8 mouse cellular contexts compared by ENCODE assay signal in the genomic region with DNA sequence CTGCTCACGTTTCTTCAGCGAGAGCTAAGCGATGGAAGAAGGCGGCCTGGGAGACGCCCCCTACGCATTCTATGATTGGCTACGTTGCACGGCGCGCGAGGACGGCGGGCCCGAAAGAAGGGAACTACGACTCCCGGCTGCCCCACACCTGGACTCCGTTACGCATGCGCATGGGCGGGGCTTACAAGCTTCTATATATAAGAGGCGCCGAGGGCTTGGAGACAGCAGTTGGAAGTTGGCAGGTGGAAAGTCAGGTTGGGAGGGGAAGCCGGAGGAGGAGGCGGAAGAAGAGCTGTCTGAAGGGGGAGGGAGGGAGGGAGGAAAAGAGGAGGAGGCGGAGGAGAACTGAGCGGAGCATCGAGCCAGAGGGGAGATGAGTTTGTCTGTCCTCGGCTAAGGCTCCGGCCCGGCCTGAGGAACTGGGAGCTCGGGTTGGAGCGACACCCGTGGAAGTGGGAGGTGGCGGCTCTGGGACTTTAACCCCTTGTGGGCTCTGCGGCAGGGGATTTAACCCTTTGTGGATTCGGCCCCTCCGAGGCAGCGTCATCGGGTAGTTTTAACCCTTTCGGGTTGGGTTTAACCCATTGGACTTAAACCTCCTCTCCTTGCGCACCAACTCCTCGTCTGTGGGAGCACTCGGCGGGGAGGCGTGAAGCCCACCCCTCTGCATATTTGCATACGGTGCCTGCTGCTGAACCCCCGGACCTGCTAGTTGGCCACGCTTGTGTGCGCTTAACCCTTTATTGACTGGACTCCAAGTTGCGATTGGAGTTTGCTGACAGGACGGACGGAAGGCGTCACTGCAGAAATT. TPM values are rescaled to one million over a fixed set of nuclear protein-coding genes. Genes with fewer than 3 reads are reported as not detected.
DNase-seq lines count a peak whose midpoint lies in the region; ATAC-seq lines count a peak whose summit lies in the region.

A gene (plus strand): TSS at position 224 of the 811 bp plus-strand sequence.

- H3K4me1 ChIP-seq in hindbrain, embryonic 12.5 days: peaks cover 39% of the 10 kb centered on the region

- peak within 1 kb of the TSS; percentile 75 for H3K9ac ChIP-seq in hindbrain, embryonic 12.5 days

- H3K9me3 ChIP-seq in hindbrain, embryonic 12.5 days (replicated peaks): no peaks in the 10 kb centered on the region

- peak within 1 kb of the TSS; percentile 59 for H3K4me3 ChIP-seq in hindbrain, embryonic 12.5 days

- WGBS in hindbrain, embryonic 12.5 days: under 1% methylated on average over 53 of the region's 53 CpGs

- ATAC-seq in hindbrain, embryonic 12.5 days (ENCODE audit: low FRiP score): peak; percentile 94

- H3K36me3 ChIP-seq in hindbrain, embryonic 12.5 days: no peaks in the 10 kb centered on the region

- DNase-seq in NIH3T3 (ENCODE audit: low read depth): peak; percentile 100
- DNase-seq in cerebellum, postnatal 10 days: peak; percentile 100
- peak; percentile 100 for DNase-seq in frontal cortex, postnatal 10 days (ENCODE audit: low spot score in 2 of 2)
- peak; percentile 99 for DNase-seq in layer of hippocampus, postnatal 25 days (ENCODE audit: extremely low spot score in 1 of 2, low spot score in 1 of 2)
- DNase-seq in lung, postnatal 25 days (ENCODE audit: low spot score): peak; percentile 100
- DNase-seq in retina, embryonic 14.5 days (ENCODE audit: low spot score): peak; percentile 99
- DNase-seq in thymus, postnatal 4 days: peak; percentile 99

- peaks cover 29% of the 10 kb centered on the region for H3K27me3 ChIP-seq in hindbrain, embryonic 12.5 days

- peak within 1 kb of the TSS; percentile 80 for H3K4me2 ChIP-seq in hindbrain, embryonic 12.5 days (replicated peaks)

- H3K27ac ChIP-seq in hindbrain, embryonic 12.5 days: peak within 1 kb of the TSS; percentile 89

RNA-seq across cellular contexts. Expression of the gene that starts here (rescaled TPM):
- 3.8 and 4.0 TPM in 2 replicates for polyA plus RNA-seq in hindbrain, embryonic 12.5 days (2016; fragmentation: Nextera tagmentation; extraction: Ambion mirVana)
- 10 to 100 TPM; 52.3 to 53.3 TPM for total RNA-seq in layer of hippocampus, postnatal 25 days (2021)

Comparison
In these comparisons a context has a peak if more than half of its experiments do, and no peak if none do; other contexts are left out.
1. Peak in every context shown above with its lines: DNase-seq, ATAC-seq, H3K4me3 ChIP-seq and H3K27ac ChIP-seq.